Mouse (Mus musculus) hindbrain, embryonic 12.5 days (tissue): ENCODE measurements around the gene Car4. TPM values are rescaled to one million over a fixed set of nuclear protein-coding genes. Genes with fewer than 3 reads are reported as not detected.

Experiments used
- ATAC-seq: fragments of 200-750 bp; cut with Nextera tagmentation; 2 replicates; pipeline ENCODE4 v1.8.0; 2017; ENCODE audit warnings: moderate TSS enrichment; ENCODE audit not compliant: low FRiP score
- H3K27ac ChIP-seq: fragments of 300-500 bp; sonication (generic); 2 replicates; pipeline ENCODE4 v1.5.1; 2016; ENCODE audit warnings: mild to moderate bottlenecking
- H3K27me3 ChIP-seq: fragments of 300-500 bp; sonication (generic); 2 replicates; pipeline ENCODE4 v1.6.1; 2016; ENCODE audit warnings: mild to moderate bottlenecking
- H3K36me3 ChIP-seq: fragments of 300-500 bp; sonication (generic); 2 replicates; pipeline ENCODE4 v1.6.1; 2016; ENCODE audit warnings: mild to moderate bottlenecking
- H3K4me1 ChIP-seq: fragments of 300-500 bp; sonication (generic); 2 replicates; pipeline ENCODE4 v1.6.1; 2016
- H3K4me2 ChIP-seq: fragments of 300-500 bp; sonication (generic); replicated peaks from 2 replicates; pipeline ENCODE4 v1.6.1; 2016; ENCODE audit warnings: mild to moderate bottlenecking
- H3K4me3 ChIP-seq: fragments of 300-500 bp; sonication (generic); 2 replicates; pipeline ENCODE4 v1.5.1; 2016; ENCODE audit warnings: mild to moderate bottlenecking
- H3K9ac ChIP-seq: fragments of 300-500 bp; sonication (generic); 2 replicates; pipeline ENCODE4 v1.6.1; 2016; ENCODE audit warnings: mild to moderate bottlenecking, moderate library complexity
- H3K9me3 ChIP-seq: fragments of 300-500 bp; sonication (generic); replicated peaks from 2 replicates; pipeline ENCODE4 v1.6.1; 2016; ENCODE audit warnings: mild to moderate bottlenecking
- WGBS: fragments of 180-500 bp; shearing (Covaris S2); methylation state at CpG from one replicate; pipeline ENCODE4 v1.1.7; 2016; 5-methylcytosine and 5-hydroxymethylcytosine counted together
- polyA plus RNA-seq: library from polyadenylated mRNA; unstranded; fragments of >200 nt; fragmentation: Nextera tagmentation; extraction: Ambion mirVana; gene quantifications from 2 replicates; pipeline ENCODE4 v1.2.1, GENCODE M21; 2016

The Car4 gene
- 3.2 and 3.9 TPM in 2 replicates for polyA plus RNA-seq

- WGBS, result 1% methylated on average over 49 of the region's 49 CpGs
- Histone ChIP-seq H3K36me3 (no peaks in the 10 kb centered on the region), H3K9me3 (no peaks in the 10 kb centered on the region), H3K4me1 (peaks cover 19% of the 10 kb centered on the region), H3K9ac (no peak within 1 kb of the TSS), H3K4me3 (peak within 1 kb of the TSS; percentile 33), H3K27me3 (peaks cover 61% of the 10 kb centered on the region), H3K27ac (no peak within 1 kb of the TSS), H3K4me2 (peak within 1 kb of the TSS; percentile 54)
- no peak for ATAC-seq
These were observed at the start of gene Car4 for GRCm38 (mm10) chr11:84957591-84958270. Gene Car4 (plus strand): TSS chr11:84957786.

DNA sequence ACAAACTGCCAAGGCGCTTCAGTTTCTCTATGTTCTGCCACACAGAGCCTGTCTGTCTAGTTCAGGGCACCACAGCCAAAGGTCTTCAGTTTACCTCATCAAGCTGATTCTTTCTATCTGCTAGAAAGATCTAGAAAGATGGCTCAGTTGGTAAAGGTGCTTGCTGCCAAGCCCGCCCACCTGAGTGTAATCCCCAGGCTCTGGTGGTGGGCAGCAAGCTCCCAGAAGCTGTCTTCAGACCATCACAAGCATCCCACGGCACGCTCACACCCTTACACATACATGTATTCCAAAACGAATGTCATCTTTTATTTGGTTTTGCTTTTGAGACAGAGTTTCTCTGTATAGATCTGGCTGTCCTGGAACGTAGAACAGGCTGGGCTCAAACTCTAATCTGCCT, 49.1 kb upstream of the Car4 start:
- 93% methylated on average over 6 of the region's 6 CpGs for WGBS
- Histone ChIP-seq H3K4me2 (no peak overlapping the region), H3K4me3 (no peak overlapping the region), H3K9ac (no peak overlapping the region), H3K4me1 (no peaks in the 10 kb centered on the region), H3K27me3 (no peaks in the 10 kb centered on the region), H3K9me3 (no peaks in the 10 kb centered on the region), H3K36me3 (peaks cover 88% of the 10 kb centered on the region), H3K27ac (no peak overlapping the region)
- no peak for ATAC-seq

- Histone ChIP-seq H3K4me3 (no peak overlapping the region), H3K27ac (no peak overlapping the region), H3K4me2 (no peak overlapping the region), H3K9me3 (no peaks in the 10 kb centered on the region), H3K9ac (no peak overlapping the region), H3K27me3 (no peaks in the 10 kb centered on the region), H3K4me1 (peaks cover 15% of the 10 kb centered on the region), H3K36me3 (peaks cover 80% of the 10 kb centered on the region)
- 79% methylated on average over 4 of the region's 4 CpGs for WGBS
- no peak for ATAC-seq
These were observed 47.2 kb upstream of the Car4 start for GRCm38 (mm10) chr11:84910411-84910810.

- ATAC-seq, result no peak
- no peak overlapping the region for H3K27ac ChIP-seq
- WGBS, result 84% methylated on average over 5 of the region's 5 CpGs
- no peak overlapping the region for H3K4me3 ChIP-seq
- no peaks in the 10 kb centered on the region for H3K27me3 ChIP-seq
- peaks cover 21% of the 10 kb centered on the region for H3K4me1 ChIP-seq
- H3K9me3 ChIP-seq, result no peaks in the 10 kb centered on the region
- peaks cover 37% of the 10 kb centered on the region for H3K36me3 ChIP-seq
- no peak overlapping the region for H3K9ac ChIP-seq
- no peak overlapping the region for H3K4me2 ChIP-seq
These were observed 42.9 kb upstream of the Car4 start for GRCm38 (mm10) chr11:84914673-84915072.

- 3% methylated on average over 34 of the region's 34 CpGs for WGBS
- peak within 1 kb of the TSS; percentile 80 for H3K9ac ChIP-seq
- H3K9me3 ChIP-seq, result no peaks in the 10 kb centered on the region
- ATAC-seq, result peak; percentile 79
- H3K4me2 ChIP-seq, result peak within 1 kb of the TSS; percentile 86
- H3K4me3 ChIP-seq, result peak within 1 kb of the TSS; percentile 87
- H3K27me3 ChIP-seq, result no peaks in the 10 kb centered on the region
- peaks cover 21% of the 10 kb centered on the region for H3K4me1 ChIP-seq
- H3K27ac ChIP-seq, result no peak within 1 kb of the TSS
- peaks cover 24% of the 10 kb centered on the region for H3K36me3 ChIP-seq
These were observed 41.4 kb upstream of the Car4 start, which contains the start of gene Znhit3 for GRCm38 (mm10) chr11:84916053-84916702. Gene Znhit3 (minus strand): TSS chr11:84916366.

GRCm38 (mm10) chr11:84916703-84917300, 40.8 kb upstream of the Car4 start:
- Histone ChIP-seq H3K9me3 (no peaks in the 10 kb centered on the region), H3K4me1 (peaks cover 21% of the 10 kb centered on the region), H3K4me2 (peak overlapping the region; percentile 86), H3K27ac (no peak overlapping the region), H3K36me3 (peaks cover 18% of the 10 kb centered on the region), H3K27me3 (no peaks in the 10 kb centered on the region), H3K4me3 (peak overlapping the region; percentile 87), H3K9ac (no peak overlapping the region)
- ATAC-seq, result no peak
- WGBS, result 59% methylated on average over 7 of the region's 7 CpGs

DNA sequence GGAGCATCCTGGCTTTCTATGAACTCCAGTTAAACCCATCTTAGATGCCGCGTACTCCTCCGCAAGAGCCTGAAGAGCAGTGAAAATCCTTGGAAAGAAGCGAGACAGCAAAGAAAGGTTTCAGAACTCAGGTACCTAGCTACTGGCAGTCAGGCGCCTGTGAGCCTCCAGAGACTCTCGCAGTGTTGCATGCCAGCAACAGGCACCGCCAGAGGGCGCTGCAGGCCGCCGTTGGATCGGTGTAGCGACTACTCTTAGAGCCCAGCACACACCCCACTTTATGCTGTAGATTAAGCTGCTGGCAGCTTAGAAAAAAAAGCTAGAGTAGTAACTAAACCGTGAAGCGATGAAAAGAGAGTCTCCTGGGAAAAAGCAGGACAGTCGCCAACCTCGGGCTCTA, 39.2 kb upstream of the Car4 start:
- ATAC-seq, result peak; percentile 68; the same call in 1 of the 2 replicates
- Histone ChIP-seq H3K9me3 (no peaks in the 10 kb centered on the region), H3K9ac (no peak overlapping the region), H3K4me1 (peaks cover 21% of the 10 kb centered on the region), H3K27ac (no peak overlapping the region), H3K4me2 (peak overlapping the region; percentile 23), H3K27me3 (no peaks in the 10 kb centered on the region), H3K4me3 (no peak overlapping the region), H3K36me3 (peaks cover 9% of the 10 kb centered on the region)
- 4% methylated on average over 16 of the region's 16 CpGs for WGBS

DNA sequence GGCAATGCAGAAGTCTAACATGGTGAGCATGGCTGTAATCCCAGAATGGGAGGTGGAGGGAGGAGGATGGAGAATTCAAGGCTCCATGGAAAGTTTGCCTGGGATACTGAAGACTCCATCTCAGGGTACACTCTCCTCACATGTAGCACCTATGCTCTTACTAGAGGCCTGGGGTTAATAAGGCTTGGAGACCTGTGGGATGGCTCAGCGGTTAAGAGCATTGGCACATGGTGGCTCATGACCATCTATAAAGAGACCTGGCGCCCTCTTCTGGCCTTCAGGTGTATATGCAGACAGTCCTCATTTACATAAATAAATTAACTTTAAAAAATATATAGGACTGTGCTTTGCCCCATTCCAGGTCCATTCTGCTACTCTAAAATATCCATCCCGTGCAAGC, 38.3 kb upstream of the Car4 start:
- Histone ChIP-seq H3K27ac (no peak overlapping the region), H3K36me3 (peaks cover under 1% of the 10 kb centered on the region; the same call in 1 of the 2 replicates), H3K27me3 (no peaks in the 10 kb centered on the region), H3K4me2 (no peak overlapping the region), H3K9me3 (no peaks in the 10 kb centered on the region), H3K4me1 (peaks cover 15% of the 10 kb centered on the region), H3K4me3 (no peak overlapping the region), H3K9ac (no peak overlapping the region)
- no peak for ATAC-seq
- WGBS, result 37% methylated on average over 3 of the region's 3 CpGs

DNA sequence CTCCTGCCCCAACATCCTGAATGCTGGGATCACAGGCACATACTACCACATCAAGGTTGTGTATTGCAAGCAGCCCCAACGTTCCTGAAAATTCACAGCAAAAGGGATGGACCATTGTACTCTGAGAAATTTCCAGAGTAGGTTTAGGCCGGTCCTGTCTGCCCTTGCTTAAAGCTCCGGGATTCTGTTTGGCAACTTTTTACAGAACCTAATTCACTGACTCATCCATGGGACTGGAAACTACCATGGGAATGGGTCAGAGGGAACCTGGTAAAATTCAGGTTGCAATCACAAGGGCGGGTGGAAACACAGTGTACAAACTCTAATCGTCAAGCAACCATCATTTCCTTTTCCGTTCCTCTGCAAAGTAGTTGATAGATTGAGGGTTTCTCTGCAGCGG, 37.6 kb upstream of the Car4 start:
- no peak for ATAC-seq
- Histone ChIP-seq H3K4me1 (peaks cover 9% of the 10 kb centered on the region), H3K4me2 (no peak overlapping the region), H3K36me3 (no peaks in the 10 kb centered on the region), H3K9me3 (no peaks in the 10 kb centered on the region), H3K4me3 (no peak overlapping the region), H3K9ac (no peak overlapping the region), H3K27ac (no peak overlapping the region), H3K27me3 (no peaks in the 10 kb centered on the region)
- 80% methylated on average over 7 of the region's 7 CpGs for WGBS

GRCm38 (mm10) chr11:84920981-84921380, 36.6 kb upstream of the Car4 start:
- Histone ChIP-seq H3K9me3 (no peaks in the 10 kb centered on the region), H3K27me3 (no peaks in the 10 kb centered on the region), H3K27ac (no peak overlapping the region), H3K4me3 (no peak overlapping the region), H3K36me3 (no peaks in the 10 kb centered on the region), H3K9ac (no peak overlapping the region), H3K4me2 (no peak overlapping the region), H3K4me1 (peaks cover 5% of the 10 kb centered on the region; the same call in 1 of the 2 replicates)
- no peak for ATAC-seq
- WGBS, result 87% methylated on average over 8 of the region's 8 CpGs

- Histone ChIP-seq H3K4me2 (no peak overlapping the region), H3K27ac (no peak overlapping the region), H3K36me3 (no peaks in the 10 kb centered on the region), H3K27me3 (no peaks in the 10 kb centered on the region), H3K4me3 (no peak overlapping the region), H3K9ac (no peak overlapping the region), H3K9me3 (no peaks in the 10 kb centered on the region), H3K4me1 (no peaks in the 10 kb centered on the region)
- 14% methylated on average over 6 of the region's 6 CpGs for WGBS
- no peak for ATAC-seq
These were observed 25.3 kb upstream of the Car4 start for GRCm38 (mm10) chr11:84932261-84932660.

DNA sequence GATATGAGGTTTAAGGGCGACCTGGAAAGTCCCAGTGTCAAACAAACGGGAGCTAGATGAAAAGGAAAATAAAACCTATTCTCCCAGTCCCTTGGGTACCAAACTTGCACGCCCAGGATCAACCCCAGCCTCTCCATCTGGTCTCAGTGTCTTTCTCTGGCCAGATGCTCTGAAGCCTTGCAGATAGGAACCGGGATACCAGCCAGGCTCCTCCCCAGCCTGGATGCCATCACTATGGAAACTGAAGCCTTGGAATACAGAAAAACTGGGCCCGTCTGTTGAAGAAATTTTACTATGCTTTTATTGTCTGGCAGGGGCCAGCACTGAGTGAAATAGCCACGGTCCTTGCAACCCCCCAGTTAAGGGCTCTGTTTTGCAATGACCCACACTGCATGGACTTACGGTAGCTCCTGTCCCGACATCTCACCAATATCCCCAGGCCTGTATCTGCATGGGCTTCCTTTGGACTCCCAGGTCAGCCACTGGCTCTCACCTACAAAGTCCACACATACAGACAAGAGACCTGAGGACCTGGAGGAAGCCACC, 18.0 kb upstream of the Car4 start:
- no peaks in the 10 kb centered on the region for H3K36me3 ChIP-seq
- H3K27ac ChIP-seq, result no peak overlapping the region
- no peak for ATAC-seq
- no peak overlapping the region for H3K4me3 ChIP-seq
- H3K27me3 ChIP-seq, result peaks cover 17% of the 10 kb centered on the region
- H3K9ac ChIP-seq, result no peak overlapping the region
- H3K9me3 ChIP-seq, result no peaks in the 10 kb centered on the region
- peaks cover 12% of the 10 kb centered on the region for H3K4me1 ChIP-seq
- no peak overlapping the region for H3K4me2 ChIP-seq
- 48% methylated on average over 8 of the region's 8 CpGs for WGBS
